Mouse (Mus musculus) thymus, adult 2 months (tissue): ENCODE data around the gene Mras. TPM values are rescaled to one million over a fixed set of nuclear protein-coding genes. Genes with fewer than 3 reads are reported as not detected.

Experiments
- DNase-seq: peaks from one replicate; pipeline ENCODE4 v3.0.0; 2021
- H3K27ac ChIP-seq: fragments of 200-500 bp; 2 replicates; pipeline ENCODE4 v1.5.1; 2012; ENCODE audit warnings: low read length, control low read depth; ENCODE audit not compliant: control insufficient read depth, insufficient read depth
- H3K27me3 ChIP-seq: fragments of 200-500 bp; 2 replicates; pipeline ENCODE4 v1.6.1; 2012; ENCODE audit warnings: mild to moderate bottlenecking, low read length, moderate library complexity, mixed read lengths; ENCODE audit not compliant: control insufficient read depth, insufficient read depth
- H3K36me3 ChIP-seq: fragments of 200-500 bp; 2 replicates; pipeline ENCODE4 v1.6.1; 2012; ENCODE audit warnings: mild to moderate bottlenecking, low read length, moderate library complexity; ENCODE audit not compliant: control insufficient read depth, insufficient read depth
- H3K4me1 ChIP-seq: fragments of 200-500 bp; replicated peaks from 2 replicates; pipeline ENCODE4 v1.6.1; 2012; ENCODE audit warnings: low read length; ENCODE audit not compliant: control insufficient read depth, insufficient read depth
- H3K4me3 ChIP-seq: fragments of 200-500 bp; 2 replicates; pipeline ENCODE4 v1.5.1; 2012; ENCODE audit warnings: mild to moderate bottlenecking, low read length, control low read depth, moderate library complexity; ENCODE audit not compliant: control insufficient read depth, insufficient read depth
- CTCF ChIP-seq: fragments of 200-500 bp; IDR thresholded peaks from 2 replicates; pipeline ENCODE4 v1.5.1; 2012; ENCODE audit warnings: mild to moderate bottlenecking, control low read depth, low read length, moderate library complexity, borderline replicate concordance; ENCODE audit not compliant: control insufficient read depth, poor library complexity, insufficient read depth; ENCODE audit errors: extremely low read depth
- POLR2A ChIP-seq: fragments of 200-500 bp; IDR thresholded peaks from 2 replicates; pipeline ENCODE4 v1.6.1; 2012; ENCODE audit warnings: mild to moderate bottlenecking, low read length, control low read depth, moderate library complexity; ENCODE audit not compliant: control insufficient read depth, poor library complexity, insufficient read depth; ENCODE audit errors: extremely low read depth
- WGBS: fragments of 180-500 bp; shearing (Covaris S2); methylation state at CpG from one replicate; pipeline ENCODE4 v1.1.7; 2018; 5-methylcytosine and 5-hydroxymethylcytosine counted together
- polyA plus RNA-seq: library from polyadenylated mRNA; depleted of rRNA; stranded (reverse); fragments of >200 nt; gene quantifications from 2 replicates; pipeline ENCODE4 v1.2.3, GENCODE M21; 2012

Mras gene
- polyA plus RNA-seq, 1 experiment: 14.9 TPM

DNA sequence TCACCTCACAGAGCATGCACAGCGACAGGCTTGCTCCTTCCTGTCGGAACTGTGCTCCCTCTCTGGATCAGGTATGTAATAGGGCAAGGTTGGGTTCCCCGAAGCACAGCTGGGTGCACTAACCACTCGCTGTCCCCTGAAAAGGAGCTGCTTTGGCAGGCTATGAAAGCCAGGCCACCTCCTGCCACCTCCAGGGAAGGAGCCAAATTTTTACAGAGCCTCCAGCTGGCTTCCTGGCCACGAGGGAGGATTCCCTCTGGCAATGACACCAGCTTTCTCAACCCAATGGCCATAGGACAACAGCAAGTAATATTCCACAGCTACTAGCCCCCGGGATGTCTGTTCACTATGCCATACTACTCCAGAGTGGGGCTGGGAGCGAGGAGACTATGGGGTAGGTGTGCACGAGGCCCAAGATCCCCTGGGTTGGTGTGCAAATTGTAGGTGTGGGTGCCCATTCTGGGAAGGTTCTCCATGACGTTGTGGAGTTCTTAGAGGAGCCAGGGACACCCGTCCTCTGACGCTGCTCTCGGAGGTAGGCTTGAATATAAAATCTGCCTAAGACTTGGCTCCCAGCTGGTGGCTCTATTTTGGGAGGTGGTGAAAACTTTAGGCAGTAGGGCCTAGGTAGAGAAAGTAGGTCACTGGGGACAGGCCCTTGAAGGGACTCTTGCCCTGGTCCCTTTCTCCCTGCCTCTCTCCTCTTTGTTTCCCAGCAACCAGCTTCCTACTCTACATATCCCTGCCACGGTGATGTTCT lies 39.9 kb downstream of the Mras start:
- no peak for TF ChIP-seq POLR2A
- TF ChIP-seq CTCF: no peak
- WGBS: 92% methylated on average over 13 of the region's 13 CpGs

DNA sequence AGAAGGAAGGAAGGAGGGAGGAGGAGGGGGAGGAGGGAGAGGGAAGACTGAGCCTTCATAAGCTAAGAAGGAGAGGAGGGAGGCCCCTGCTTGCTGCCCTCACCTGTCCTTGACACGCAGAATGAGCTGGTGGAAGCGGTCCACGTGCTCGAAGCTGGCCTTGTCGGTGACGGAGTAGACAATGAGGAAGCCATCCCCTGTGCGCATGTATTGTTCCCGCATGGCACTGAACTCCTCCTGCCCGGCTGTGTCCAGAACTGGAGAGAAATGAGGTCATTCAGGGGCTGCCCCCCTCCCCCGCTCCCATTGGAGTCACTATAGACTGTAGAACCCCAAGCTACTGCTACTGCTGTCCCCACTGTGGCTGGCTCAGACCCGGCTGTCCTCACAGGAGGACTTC lies 42.8 kb downstream of the Mras start:
- TF ChIP-seq POLR2A (no peak), CTCF (no peak)
- Histone ChIP-seq H3K4me1 (no peaks in the 10 kb centered on the region), H3K4me3 (no peak overlapping the region), H3K36me3 (no peaks in the 10 kb centered on the region), H3K27ac (no peak overlapping the region), H3K27me3 (no peaks in the 10 kb centered on the region)
- 93% methylated on average over 11 of the region's 11 CpGs for WGBS
- DNase-seq: no peak

More for the DNA sequence above, 39.9 kb downstream of the Mras start:
- no peak for DNase-seq
- Histone ChIP-seq H3K4me3 (no peak overlapping the region), H3K36me3 (no peaks in the 10 kb centered on the region), H3K4me1 (no peaks in the 10 kb centered on the region; the same call in 1 of the 2 replicates), H3K27ac (no peak overlapping the region), H3K27me3 (no peaks in the 10 kb centered on the region)

DNA sequence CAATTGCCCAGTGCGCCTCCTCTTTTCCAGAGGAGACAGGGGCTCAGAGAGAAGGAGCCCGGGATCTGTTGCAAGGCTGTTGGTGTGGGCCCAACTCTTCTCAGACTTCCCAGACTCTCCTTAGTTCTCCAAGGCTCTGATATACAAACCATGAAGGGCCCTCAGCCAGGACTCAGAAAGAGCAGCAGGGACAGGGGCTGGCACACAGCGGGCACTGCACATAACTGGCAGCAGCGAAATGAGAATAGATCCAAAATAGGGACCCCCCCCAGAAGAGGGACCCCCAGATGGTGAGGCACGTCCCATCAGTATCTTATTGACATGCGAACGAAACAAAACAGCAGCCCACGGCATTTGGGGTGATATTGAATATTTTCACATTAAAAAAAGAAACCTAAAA lies 44.0 kb downstream of the Mras start:
- WGBS: 95% methylated on average over 8 of the region's 8 CpGs
- no peaks in the 10 kb centered on the region for H3K27me3 ChIP-seq
- H3K27ac ChIP-seq: no peak overlapping the region
- DNase-seq: no peak
- no peaks in the 10 kb centered on the region for H3K36me3 ChIP-seq
- TF ChIP-seq POLR2A (no peak), CTCF (no peak)
- no peak overlapping the region for H3K4me3 ChIP-seq
- no peaks in the 10 kb centered on the region for H3K4me1 ChIP-seq

DNA sequence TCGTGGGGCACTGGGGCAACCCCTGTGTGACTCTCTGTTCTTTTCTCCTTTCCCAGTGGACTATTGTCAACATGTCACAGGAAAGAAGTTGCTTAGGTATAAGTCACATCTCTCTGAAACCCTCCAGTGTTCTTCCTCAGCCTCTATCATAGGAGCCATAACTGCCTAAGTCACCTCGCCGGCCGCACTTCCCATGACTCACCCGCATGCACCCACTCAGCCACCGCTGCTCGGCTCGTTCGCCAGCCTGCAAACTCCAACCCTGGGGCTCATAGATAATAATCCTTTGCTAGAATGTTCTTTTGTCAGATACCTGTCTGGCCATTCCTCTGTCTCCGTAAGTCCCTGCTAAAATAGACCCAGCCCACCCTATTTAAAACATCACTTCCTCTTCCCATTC lies 45.6 kb downstream of the Mras start:
- 98% methylated on average over 10 of the region's 10 CpGs for WGBS
- Histone ChIP-seq H3K4me1 (no peaks in the 10 kb centered on the region), H3K27ac (no peak overlapping the region), H3K36me3 (no peaks in the 10 kb centered on the region), H3K27me3 (no peaks in the 10 kb centered on the region), H3K4me3 (no peak overlapping the region)
- no peak for DNase-seq
- TF ChIP-seq POLR2A (no peak), CTCF (no peak)

DNA sequence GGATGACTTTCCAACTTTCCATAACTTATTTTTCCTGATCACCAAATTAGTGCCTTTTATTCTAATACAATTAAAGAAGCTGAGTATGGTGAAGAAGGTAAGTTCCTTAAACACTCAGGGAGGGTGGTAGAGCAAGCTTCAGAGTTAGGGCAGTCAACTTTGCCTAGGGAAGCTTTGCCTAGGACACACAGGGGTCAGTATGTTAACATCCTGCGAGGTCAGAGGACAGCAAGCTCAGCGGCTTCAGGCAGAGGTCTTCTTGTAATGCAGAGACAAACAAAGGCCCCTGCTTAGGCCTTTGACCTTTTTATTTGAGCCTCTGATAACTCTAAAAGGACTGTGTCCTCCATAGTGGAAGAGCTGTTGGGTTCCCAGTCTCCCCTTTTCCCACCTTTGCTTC lies 46.5 kb downstream of the Mras start:
- H3K27ac ChIP-seq: no peak overlapping the region
- H3K4me3 ChIP-seq: no peak overlapping the region
- 97% methylated on average over 2 of the region's 2 CpGs for WGBS
- H3K36me3 ChIP-seq: no peaks in the 10 kb centered on the region
- H3K27me3 ChIP-seq: no peaks in the 10 kb centered on the region
- no peak for TF ChIP-seq CTCF
- no peak for TF ChIP-seq POLR2A
- DNase-seq: no peak
- no peaks in the 10 kb centered on the region for H3K4me1 ChIP-seq

DNA sequence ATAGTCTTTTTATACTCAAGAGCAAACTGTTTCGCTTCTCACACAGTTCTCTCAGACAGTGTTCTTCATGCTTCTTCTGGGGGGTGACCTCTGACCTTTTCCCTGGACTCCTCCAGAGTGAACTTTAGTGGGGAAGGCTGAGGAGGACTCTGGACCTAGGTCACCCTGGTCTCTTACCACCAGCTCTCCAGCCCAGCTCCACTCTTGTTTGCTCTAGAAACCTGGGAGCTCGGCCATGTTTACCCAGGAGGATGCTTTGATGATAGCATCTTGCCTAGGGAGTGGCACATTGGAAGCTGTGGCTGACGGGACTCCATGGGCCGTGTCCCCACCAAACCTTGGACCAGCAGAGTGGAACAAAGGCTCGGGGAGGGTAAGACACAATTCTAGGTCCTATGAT lies 47.0 kb downstream of the Mras start:
- Histone ChIP-seq H3K36me3 (no peaks in the 10 kb centered on the region), H3K27me3 (no peaks in the 10 kb centered on the region), H3K27ac (no peak overlapping the region), H3K4me3 (no peak overlapping the region), H3K4me1 (no peaks in the 10 kb centered on the region)
- WGBS: 89% methylated on average over 5 of the region's 5 CpGs
- TF ChIP-seq CTCF (no peak), POLR2A (no peak)
- no peak for DNase-seq
